Mouse (Mus musculus) right cerebral cortex, adult 2 months (tissue): ENCODE measurements around the gene Zmiz1.
A peak's percentile ranks its signal among the peaks of the same experiment; 100 is the strongest.

Experiments used
- DNase-seq, 2 experiments: peaks; one replicate each; pipeline ENCODE4 v3.0.0; 2021 to 2022; ENCODE audit warnings: low spot score in 2 of 2

Zmiz1 gene

GRCm38 (mm10) chr14:25514943-25515512 lies 56.0 kb downstream of the Zmiz1 start:
- DNase-seq: no peak

GRCm38 (mm10) chr14:25515924-25516323 lies 56.9 kb downstream of the Zmiz1 start:
- peak; percentile 34 to 37 for DNase-seq

DNA sequence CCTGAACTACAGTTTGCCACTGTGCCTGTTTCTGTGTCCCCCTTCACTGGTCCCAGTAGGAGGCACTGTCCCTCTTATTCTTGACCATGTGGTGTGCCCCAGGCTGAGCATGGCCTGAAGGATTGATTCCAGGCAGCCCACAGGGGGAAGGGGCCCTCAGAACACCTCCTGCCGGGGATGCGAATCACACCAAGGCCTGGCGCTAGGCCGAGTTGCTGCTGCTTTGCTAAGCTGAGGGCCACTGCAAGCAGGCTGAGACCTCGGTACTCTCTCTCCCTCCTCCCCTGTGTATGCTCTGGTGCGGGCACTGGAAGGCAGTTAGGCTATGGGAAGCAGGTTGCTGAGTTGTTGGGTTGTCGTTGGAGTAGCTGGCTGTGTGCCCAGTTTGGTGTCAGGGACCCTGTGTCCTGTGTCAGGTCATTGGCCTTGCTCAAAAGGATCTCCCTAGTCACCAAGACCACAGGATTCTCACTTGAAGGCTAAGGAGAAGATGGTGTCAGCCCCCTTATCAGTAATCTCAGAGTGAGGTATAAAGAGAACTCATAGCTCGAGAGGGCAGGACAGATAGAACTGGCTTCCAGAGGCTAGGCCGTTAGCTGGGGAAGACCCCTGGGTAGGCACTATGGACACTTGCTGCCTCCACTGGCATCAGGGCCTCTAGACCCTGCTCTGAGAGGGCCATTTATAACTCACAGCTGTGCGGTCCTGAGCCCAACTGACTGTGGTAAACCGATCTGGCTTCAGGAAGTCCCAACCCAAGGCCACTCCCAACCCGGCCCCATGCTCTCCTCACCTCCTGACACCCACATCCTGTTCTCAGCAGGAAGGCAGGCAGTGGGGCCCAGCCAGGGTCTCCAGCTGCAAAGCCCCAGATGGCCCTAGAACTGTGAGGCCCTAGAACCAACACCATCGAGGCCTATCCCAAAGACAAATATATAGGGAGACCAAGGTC lies 57.9 kb downstream of the Zmiz1 start:
- DNase-seq: no peak

DNA sequence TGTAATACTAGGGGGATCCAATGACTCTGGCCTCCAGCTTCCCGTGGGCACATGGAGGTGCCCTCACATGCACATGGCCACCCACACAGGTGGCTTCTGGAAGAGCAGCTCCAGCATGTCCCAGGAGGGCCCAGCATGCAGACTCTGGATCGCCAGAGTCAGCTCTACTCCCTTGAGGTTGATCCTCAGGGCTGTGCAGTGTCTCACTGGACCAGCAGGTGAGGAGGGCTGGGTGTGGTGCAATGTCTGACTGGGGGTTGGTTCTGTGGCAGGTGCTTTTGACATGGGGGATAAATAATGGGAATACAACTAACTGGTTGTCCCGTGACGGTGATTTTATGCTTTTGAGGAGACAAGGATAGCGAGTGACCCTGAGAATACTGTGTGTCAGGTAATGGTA lies 59.7 kb downstream of the Zmiz1 start:
- DNase-seq: no peak

DNA sequence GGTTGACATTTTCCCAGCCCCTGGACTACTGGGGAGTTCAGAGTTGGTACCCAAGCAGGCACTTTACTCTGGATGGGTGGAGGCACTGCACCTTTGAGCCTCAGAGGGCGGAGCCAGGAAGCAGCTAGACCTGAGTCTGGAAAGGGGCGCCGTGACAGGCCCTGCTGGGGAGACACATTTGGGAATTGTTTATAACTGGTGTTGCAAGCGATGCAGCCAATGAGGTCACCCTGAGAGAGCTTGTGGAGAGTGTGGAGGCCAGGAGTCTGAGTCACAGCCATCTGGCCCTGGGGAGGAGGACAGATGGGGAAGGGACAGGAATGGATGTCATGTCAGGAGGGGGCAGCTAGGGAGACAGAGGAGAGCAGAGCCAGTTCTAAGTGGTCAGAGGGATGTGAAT lies 60.7 kb downstream of the Zmiz1 start:
- peak; percentile 26 to 45 for DNase-seq

DNA sequence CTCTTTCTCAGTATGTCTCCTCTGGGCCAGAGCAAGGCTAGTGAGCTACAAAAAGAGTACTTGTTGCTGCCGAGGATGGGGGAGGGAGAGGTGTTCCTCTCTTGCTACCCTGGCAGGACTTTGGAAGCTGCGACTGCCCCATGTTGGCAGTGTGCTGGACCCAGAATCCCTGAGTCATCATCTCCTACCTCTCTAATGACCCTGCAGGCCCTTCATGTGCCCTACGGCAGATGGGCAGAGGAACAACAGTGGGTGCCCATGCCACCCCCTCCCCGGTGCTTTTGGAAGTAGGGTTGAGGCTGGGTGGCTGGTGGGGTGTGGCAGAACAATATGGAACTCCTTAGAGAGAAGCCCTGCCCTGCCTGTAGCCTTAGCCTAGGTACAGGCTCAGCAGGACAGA lies 61.6 kb downstream of the Zmiz1 start:
- no peak for DNase-seq

DNA sequence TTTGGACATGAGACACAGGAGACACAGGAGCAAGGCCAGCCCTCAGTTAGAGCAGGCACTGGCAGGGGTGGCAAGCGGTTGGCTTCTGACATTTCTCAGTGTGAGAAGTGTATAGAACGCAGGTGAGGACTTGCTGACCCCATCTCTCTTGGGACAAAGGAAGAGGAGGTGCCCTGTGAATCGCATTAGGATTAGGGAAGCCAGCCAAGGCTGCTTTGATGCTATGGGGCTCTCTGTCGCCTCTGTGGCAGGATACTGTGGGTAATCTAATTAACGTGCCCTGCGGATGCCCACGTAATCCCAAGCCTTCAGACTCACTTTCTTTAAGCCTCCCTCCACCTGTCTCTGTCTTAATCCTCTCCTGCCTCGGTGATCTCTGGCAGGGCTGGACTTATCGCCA lies 62.0 kb downstream of the Zmiz1 start:
- DNase-seq: no peak

DNA sequence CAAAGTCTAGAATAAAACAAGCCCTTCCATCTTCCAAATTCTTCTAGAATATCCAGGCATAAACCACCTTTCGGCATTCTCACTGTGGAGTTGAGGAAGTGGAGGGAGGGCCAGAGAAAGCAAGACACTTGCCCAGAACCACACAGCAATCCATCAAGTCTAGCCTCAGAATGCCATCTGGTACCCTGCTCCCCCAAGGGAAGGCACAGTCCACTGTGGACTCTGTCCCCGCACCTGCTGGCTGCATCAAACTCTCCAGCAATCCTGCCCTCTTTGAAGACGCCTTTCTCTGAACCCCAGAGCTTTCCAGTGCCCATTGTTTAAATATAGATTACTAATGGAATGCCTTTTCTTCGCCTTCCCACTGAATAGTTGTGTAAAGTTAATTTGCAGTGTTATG lies 62.5 kb downstream of the Zmiz1 start:
- DNase-seq: no peak

DNA sequence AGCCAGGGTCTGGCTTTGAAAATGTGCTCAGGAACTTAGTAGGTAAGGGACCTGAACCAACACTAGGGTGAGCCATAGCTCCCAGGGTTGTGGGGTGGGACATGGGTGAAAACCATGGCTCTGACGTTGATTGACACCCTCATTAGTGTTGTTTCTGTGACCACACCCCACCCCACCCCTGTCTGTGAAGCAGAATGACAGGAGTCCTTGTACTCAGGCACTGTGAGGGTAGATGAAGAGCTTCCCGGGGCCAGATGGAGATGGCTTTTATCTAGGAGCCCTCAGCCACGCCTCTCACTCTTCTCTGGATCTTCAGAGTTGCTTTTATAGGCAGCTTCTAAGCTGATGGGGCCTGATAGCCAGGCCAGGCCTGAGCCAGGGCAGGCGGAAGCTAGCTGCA lies 63.4 kb downstream of the Zmiz1 start:
- DNase-seq: no peak

GRCm38 (mm10) chr14:25523230-25524110 lies 64.5 kb downstream of the Zmiz1 start:
- DNase-seq: no peak

GRCm38 (mm10) chr14:25524111-25524495 lies 65.1 kb downstream of the Zmiz1 start:
- no peak for DNase-seq

DNA sequence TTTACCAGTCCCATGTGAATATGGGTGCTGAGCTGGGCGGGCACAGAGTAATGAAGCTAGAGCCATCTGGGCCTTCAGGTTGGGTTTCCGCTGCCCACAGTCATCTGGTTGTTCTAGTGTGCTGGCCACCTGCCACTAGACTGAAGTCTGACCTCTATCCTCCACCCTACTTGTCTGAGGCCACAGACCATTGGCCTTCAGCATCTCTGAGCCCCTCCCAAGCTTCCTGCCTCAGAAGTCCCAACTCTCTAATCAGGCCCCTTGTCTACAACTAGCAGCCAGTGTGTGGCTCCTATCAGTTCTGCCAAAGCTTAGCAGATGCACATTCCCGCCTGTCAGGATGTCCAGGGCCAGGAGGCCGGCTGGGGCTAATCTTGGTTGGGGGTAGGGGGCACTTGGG lies 65.9 kb downstream of the Zmiz1 start:
- DNase-seq: no peak

DNA sequence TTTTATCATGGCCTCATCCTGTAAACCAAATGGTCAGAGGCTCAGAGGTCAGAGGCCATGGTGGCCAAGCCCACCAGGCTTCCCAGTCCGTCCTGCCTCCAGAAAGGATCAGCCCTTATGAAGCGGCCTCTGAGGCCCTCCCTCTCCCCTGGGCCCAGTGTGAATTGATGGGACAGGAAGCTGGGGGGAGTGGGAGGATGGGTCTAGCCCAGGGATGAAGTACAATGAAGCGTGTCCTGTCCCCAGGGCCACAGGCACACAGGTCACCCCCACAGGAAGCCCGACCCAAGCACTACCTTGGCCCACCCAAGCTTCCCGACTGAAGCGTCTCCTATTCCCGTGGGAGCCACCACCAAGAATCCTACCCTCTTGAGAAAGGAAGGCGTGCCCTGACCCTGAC lies 66.7 kb downstream of the Zmiz1 start:
- no peak for DNase-seq

DNA sequence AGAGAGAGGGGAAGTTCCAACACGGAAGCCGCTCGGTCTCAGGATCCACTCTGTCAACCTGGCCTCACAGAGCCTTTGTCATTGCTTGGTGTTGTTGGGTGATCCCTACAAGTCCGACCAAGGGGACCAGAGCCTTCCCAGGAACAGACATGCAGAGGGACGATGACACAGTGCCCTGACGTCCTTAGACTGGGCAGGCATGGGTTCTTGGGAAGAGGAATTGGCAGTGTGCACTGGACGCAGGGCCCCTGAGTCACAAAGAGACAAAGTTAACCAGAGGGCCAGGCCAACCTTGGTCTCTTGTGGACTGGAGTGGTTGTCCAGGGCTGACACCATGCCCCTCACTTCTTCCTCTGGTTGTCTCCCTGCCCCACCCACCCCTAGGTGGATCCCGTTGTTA lies 67.9 kb downstream of the Zmiz1 start:
- DNase-seq: no peak

DNA sequence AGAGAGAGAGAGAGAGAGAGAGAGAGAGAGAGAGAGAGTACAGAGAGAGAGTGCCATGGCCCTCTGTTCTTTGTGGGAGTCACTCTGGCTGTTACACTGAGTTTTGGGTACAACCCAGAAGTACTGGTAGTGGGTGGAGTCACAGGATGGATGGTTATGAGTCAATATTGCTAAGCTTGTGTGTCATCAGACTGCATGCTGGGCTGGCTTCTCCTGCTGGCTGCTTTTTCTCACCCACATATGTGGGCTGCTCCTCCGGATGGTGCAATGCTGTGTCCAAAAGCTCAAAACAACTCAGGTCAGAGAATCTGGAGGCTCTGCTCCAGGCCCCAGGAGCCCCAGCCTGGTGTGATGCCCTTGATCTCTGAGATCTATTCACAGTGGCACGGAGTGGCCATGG lies 68.3 kb downstream of the Zmiz1 start:
- peak; percentile 68 to 75 for DNase-seq

DNA sequence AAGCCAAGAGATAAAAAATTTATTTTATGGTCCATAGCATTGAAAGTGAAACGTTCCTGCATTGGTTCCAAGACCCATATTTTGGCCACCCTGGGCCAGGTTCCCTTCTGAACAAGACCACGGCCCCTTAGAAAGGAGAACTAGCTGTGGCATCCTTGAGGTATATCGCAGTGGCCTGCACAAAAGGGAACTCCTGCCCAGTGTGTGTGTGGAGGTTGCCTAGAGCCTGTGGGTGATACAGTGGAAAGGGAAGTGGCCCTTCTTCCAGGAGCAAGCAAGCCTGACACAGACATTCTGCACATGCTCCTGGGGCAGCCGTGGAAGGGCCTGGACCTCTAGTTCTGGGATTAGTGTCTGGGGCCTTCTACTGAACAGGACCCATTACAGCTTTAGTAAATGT lies 71.4 kb downstream of the Zmiz1 start:
- DNase-seq: no peak

- no peak for DNase-seq
These were observed 71.8 kb downstream of the Zmiz1 start for GRCm38 (mm10) chr14:25530815-25531214.

GRCm38 (mm10) chr14:25533010-25533409 lies 74.0 kb downstream of the Zmiz1 start:
- no peak for DNase-seq

DNA sequence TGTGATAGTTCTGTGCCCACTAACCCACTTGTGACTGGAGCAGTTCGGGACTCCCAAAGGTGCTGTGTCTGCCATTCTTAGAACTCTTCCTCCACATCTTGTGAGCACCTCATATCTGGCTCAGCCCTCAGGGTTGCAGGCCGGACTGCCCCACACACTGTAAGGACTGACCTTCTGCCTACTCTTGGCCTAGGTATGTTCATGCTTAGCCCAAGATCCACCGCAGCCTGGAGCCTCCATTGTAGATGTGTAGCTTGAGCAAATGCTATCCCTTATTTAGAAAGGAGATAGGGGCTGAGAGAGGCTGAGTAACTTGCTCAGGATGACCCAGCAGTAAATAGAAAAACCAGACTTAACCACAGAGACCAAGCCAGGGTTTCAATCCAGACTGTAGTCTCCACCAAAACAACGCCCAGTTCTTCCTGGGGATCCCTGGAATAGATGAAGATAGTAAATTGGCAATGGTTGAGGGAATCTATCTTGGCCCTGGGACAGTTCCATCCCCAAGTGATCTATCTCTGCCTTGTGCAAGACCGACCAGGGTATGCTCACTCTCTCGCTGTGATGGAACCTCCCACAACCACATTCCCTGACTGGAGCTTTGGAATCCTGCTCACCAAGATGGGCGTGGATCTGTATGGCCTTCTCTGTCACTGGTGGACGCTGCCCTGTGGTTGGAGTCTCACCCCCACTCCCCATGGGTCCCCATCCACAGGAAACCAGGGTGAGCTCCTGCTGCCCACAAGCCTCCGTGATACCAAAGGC lies 74.8 kb downstream of the Zmiz1 start:
- DNase-seq: no peak

DNA sequence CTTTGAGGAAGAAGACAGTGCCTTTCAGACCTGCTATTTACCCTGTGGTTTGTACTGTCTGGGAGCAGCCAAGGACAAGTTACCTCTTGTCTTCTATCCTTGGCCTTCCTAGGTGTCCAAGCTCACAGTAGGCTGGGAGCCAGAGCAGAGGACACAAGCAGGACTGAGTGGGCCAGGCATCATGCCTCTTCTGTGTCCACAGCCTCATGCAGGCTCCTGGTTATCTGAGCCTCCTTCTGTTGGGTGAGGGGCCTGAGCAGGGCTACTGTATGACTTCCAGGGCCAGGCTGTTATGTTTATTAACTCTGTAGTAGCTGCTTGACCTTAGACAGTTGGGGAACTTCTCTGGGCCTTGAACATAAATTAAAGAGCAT lies 75.4 kb downstream of the Zmiz1 start:
- DNase-seq: no peak

GRCm38 (mm10) chr14:25534918-25535582 lies 76.1 kb downstream of the Zmiz1 start:
- DNase-seq: no peak
